Mouse (Mus musculus) liver, postnatal 0 days (tissue): ENCODE results near the gene Cnksr3. TPM values are rescaled to one million over a fixed set of nuclear protein-coding genes. Genes with fewer than 3 reads are reported as not detected.

Experiments
- ATAC-seq: fragments of 200-750 bp; cut with Nextera tagmentation; 2 replicates; pipeline ENCODE4 v1.8.0; 2017; ENCODE audit warnings: mild to moderate bottlenecking, moderate library complexity
- DNase-seq: peaks from one replicate; pipeline ENCODE4 v3.0.0-alpha.2; 2016
- H3K27ac ChIP-seq: fragments of 300-500 bp; sonication (generic); 2 replicates; pipeline ENCODE4 v1.5.1; 2014; ENCODE audit warnings: antibody characterized with exemption, moderate library complexity, mild to moderate bottlenecking, low read depth
- H3K27me3 ChIP-seq: fragments of 300-500 bp; sonication (generic); 2 replicates; pipeline ENCODE4 v1.6.1; 2014; ENCODE audit warnings: low read length, control low read depth, mixed read lengths; ENCODE audit not compliant: insufficient read depth
- H3K36me3 ChIP-seq: fragments of 300-500 bp; sonication (generic); replicated peaks from 2 replicates; pipeline ENCODE4 v1.6.1; 2014; ENCODE audit warnings: mild to moderate bottlenecking, control low read depth, low read length, moderate library complexity, mixed read lengths; ENCODE audit not compliant: insufficient read depth
- H3K4me1 ChIP-seq: fragments of 300-500 bp; sonication (generic); 2 replicates; pipeline ENCODE4 v1.6.1; 2014; ENCODE audit warnings: antibody characterized with exemption, mild to moderate bottlenecking, control low read depth; ENCODE audit not compliant: insufficient read depth
- H3K4me2 ChIP-seq: fragments of 300-500 bp; sonication (generic); 2 replicates; pipeline ENCODE4 v1.6.1; 2014; ENCODE audit warnings: low read depth, mild to moderate bottlenecking, low read length, moderate library complexity, mixed read lengths
- H3K4me3 ChIP-seq: fragments of 300-500 bp; sonication (generic); 2 replicates; pipeline ENCODE4 v1.5.1; 2014; ENCODE audit warnings: low read depth, low read length
- H3K9ac ChIP-seq: fragments of 300-500 bp; sonication (generic); replicated peaks from 2 replicates; pipeline ENCODE4 v1.6.1; 2014; ENCODE audit warnings: mild to moderate bottlenecking, moderate library complexity
- H3K9me3 ChIP-seq: fragments of 300-500 bp; sonication (generic); 2 replicates; pipeline ENCODE4 v1.6.1; 2016; ENCODE audit warnings: mild to moderate bottlenecking, control low read depth, low read length, mixed read lengths
- CTCF ChIP-seq: sonication (generic); IDR thresholded peaks from 2 replicates; pipeline ENCODE4 v1.5.1; 2016; ENCODE audit warnings: antibody characterized with exemption, low read depth
- EP300 ChIP-seq: IDR thresholded peaks from 2 replicates; pipeline ENCODE4 v1.6.1; 2016; ENCODE audit warnings: antibody characterized with exemption, low read depth, mild to moderate bottlenecking
- WGBS: fragments of 180-500 bp; shearing (Covaris S2); extraction: QIAGEN DNeasy Blood & Tissue Kit; methylation state at CpG from one replicate; pipeline ENCODE4 v1.1.7; 2014; ENCODE audit not compliant: insufficient replicate concordance; 5-methylcytosine and 5-hydroxymethylcytosine counted together
- polyA plus RNA-seq: library from polyadenylated mRNA; unstranded; fragments of >200 nt; fragmentation: Nextera tagmentation; extraction: Ambion mirVana; gene quantifications from 2 replicates; pipeline ENCODE4 v1.2.1, GENCODE M21; 2015

Gene Cnksr3
- polyA plus RNA-seq, 1 experiment from 2014 or later: 3.8 TPM

DNA sequence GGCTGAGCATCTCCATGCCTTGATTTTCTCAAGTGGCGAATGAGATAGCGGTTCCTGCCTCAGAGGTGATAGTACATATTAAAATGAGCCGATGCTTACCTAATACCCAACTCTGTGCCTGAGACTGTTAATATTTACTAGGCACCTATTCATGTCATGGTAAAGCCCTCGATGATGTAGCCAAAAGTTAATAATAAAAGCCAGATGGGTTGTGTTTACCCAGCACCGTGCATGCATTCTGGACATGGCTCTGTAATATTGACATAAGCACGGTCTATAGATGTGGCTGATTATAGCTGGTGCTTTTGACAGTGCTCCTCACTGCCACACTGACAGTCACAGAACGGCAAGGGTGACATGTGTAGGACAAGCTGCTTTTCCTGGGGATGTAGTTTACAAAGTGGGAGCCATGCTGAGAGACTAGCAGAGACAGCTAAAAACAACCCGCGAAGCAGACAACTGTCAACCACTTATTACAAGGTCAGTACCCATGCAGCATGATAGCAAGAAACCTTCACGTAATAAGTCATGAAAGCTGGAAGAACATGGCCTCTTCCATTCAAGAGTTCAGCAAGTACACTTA lies 3.1 kb downstream of the Cnksr3 start:
- Histone ChIP-seq H3K4me3 (peak overlapping the region; percentile 71; the same call in 1 of the 2 replicates), H3K27me3 (no peaks in the 10 kb centered on the region), H3K4me1 (peaks cover 23% of the 10 kb centered on the region), H3K9me3 (no peaks in the 10 kb centered on the region), H3K36me3 (peaks cover 2% of the 10 kb centered on the region; the same call in 1 of the 2 replicates), H3K4me2 (peak overlapping the region; percentile 94), H3K9ac (no peak overlapping the region), H3K27ac (peak overlapping the region; percentile 62)
- ATAC-seq: peak; percentile 72
- 0 out of 2 replicates have a peak, but pooled peaks have one; percentile 16 for TF ChIP-seq EP300
- no peak for TF ChIP-seq CTCF
- 60% methylated on average over 10 of the region's 10 CpGs for WGBS
- peak; percentile 37 for DNase-seq

DNA sequence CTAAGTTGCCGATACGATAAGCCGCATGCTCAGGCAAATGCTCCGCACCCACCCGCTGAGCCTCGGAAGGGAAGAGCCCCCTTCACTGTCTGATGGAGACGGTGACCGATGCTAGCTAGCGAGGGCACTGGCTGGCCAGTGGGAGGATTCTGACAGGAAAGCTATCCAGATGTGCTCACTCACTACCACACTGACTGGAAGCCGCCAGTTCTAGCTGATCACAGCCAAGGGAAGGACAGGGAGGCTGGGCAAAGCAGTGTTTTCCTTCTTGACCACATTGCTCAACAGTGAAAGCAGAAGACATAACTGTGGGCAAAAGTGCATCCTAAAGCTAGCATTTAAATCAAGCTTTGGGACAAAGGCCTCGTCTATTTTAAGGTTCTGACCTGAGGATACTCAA lies 4.7 kb downstream of the Cnksr3 start:
- Histone ChIP-seq H3K27ac (no peak overlapping the region), H3K4me2 (no peak overlapping the region), H3K27me3 (no peaks in the 10 kb centered on the region), H3K4me1 (peaks cover 13% of the 10 kb centered on the region), H3K4me3 (no peak overlapping the region), H3K9me3 (no peaks in the 10 kb centered on the region), H3K9ac (no peak overlapping the region), H3K36me3 (peaks cover 2% of the 10 kb centered on the region; the same call in 1 of the 2 replicates)
- WGBS: 72% methylated on average over 11 of the region's 11 CpGs
- TF ChIP-seq CTCF (no peak), EP300 (no peak)
- DNase-seq (no peak), ATAC-seq (no peak)

DNA sequence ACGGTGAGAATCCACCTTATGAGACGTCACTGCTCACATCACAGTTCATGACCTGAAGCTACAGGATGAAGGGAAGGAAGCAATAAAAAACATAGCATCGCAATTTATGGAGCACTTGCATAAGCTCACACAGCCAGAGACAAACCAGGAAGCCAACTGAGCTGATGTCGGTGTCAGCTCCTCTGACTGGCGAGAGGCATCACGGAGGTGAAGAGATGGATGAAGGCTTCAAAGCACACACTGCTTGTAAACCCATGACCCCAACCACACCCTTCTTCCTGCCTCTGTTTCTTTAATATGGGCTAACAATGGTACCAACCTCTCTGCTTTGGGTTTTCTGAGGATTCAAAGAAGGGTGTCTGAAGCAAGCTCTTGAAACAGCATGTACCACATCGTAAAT lies 5.5 kb downstream of the Cnksr3 start:
- Histone ChIP-seq H3K27ac (no peak overlapping the region), H3K9ac (no peak overlapping the region), H3K4me1 (peaks cover 13% of the 10 kb centered on the region), H3K27me3 (no peaks in the 10 kb centered on the region), H3K4me3 (no peak overlapping the region), H3K36me3 (peaks cover 2% of the 10 kb centered on the region; the same call in 1 of the 2 replicates), H3K9me3 (no peaks in the 10 kb centered on the region), H3K4me2 (no peak overlapping the region)
- TF ChIP-seq EP300 (no peak), CTCF (no peak)
- ATAC-seq: no peak
- DNase-seq: no peak
- WGBS: 68% methylated on average over 7 of the region's 7 CpGs

DNA sequence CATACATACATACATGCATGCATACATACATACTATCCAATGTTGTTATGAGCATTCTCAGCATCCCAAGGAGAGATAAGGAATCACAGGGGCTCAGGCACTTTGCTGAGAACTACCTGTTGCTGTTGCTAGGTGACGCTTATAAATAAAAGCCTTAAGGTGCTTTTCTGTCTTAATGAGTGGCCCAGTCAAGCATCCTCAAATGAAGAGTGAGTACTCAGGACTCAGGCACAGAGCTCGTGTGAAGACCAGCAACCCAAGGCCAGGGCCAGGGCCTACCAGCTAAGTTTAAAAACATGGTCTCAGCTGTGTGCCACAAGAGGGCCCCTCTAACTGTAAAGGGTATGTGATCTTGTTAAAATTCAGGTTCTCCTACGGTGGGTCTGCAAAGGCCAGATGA lies 6.5 kb downstream of the Cnksr3 start:
- 76% methylated on average over 3 of the region's 3 CpGs for WGBS
- no peak for ATAC-seq
- Histone ChIP-seq H3K4me2 (no peak overlapping the region), H3K4me1 (peaks cover 13% of the 10 kb centered on the region), H3K36me3 (peaks cover 2% of the 10 kb centered on the region; the same call in 1 of the 2 replicates), H3K4me3 (no peak overlapping the region), H3K27ac (no peak overlapping the region), H3K9ac (no peak overlapping the region), H3K9me3 (no peaks in the 10 kb centered on the region), H3K27me3 (no peaks in the 10 kb centered on the region)
- DNase-seq: no peak
- no peak for TF ChIP-seq CTCF
- no peak for TF ChIP-seq EP300

DNA sequence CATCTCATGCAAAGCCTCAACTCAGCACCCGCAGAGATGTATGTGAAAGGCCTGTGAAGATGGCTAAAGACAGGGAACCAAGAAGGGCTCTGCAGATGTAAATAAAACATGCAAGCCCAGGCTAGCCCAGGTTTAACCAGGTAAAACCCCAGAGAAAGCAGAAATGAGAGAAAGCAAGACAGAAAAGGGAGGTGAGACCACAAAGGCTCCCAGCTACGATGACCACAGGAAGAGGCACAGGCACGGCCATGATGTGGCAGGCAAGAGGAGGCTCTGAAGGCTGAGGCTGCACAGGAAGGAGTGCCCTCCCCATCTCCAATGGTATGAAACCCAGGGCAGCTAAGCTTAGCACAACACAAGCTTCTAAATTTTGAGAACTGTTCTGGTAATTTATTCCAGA lies 7.1 kb downstream of the Cnksr3 start:
- TF ChIP-seq EP300 (no peak), CTCF (no peak)
- H3K4me1 ChIP-seq: peaks cover 13% of the 10 kb centered on the region
- no peak overlapping the region for H3K4me2 ChIP-seq
- peaks cover 2% of the 10 kb centered on the region; the same call in 1 of the 2 replicates for H3K36me3 ChIP-seq
- no peak overlapping the region for H3K27ac ChIP-seq
- H3K27me3 ChIP-seq: no peaks in the 10 kb centered on the region
- H3K9me3 ChIP-seq: no peaks in the 10 kb centered on the region
- H3K9ac ChIP-seq: no peak overlapping the region
- H3K4me3 ChIP-seq: no peak overlapping the region
- ATAC-seq (no peak), DNase-seq (no peak)
- 54% methylated on average over 3 of the region's 3 CpGs for WGBS

DNA sequence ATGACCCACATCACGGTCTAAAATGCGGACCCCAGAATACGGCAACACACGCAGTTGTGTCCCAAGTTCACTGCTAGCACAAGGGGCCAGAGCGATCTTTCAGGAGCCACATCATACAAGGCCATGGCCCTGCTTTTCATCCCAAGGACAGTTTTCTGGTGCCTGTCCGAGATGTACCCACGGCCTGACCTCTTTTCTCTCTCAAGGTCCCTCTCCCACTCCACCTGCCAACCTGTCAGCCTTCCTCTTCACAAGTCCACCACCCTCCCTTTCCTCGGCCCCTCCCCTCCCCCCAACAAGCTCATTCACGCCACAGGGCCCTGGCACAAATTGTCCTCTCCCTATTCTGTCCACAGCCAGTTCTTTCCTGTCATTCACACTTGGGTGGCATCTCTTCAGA lies 9.5 kb downstream of the Cnksr3 start:
- no peak overlapping the region for H3K9ac ChIP-seq
- no peaks in the 10 kb centered on the region; the same call in 1 of the 2 replicates for H3K36me3 ChIP-seq
- H3K4me1 ChIP-seq: peaks cover 4% of the 10 kb centered on the region
- 81% methylated on average over 9 of the region's 9 CpGs for WGBS
- ATAC-seq (no peak), DNase-seq (no peak)
- no peaks in the 10 kb centered on the region for H3K9me3 ChIP-seq
- TF ChIP-seq CTCF (no peak), EP300 (no peak)
- H3K27ac ChIP-seq: no peak overlapping the region
- H3K4me2 ChIP-seq: no peak overlapping the region
- H3K27me3 ChIP-seq: no peaks in the 10 kb centered on the region
- H3K4me3 ChIP-seq: no peak overlapping the region
